Mouse (Mus musculus) heart, embryonic 16.5 days (tissue): ENCODE measurements around the gene Mknk1. TPM values are rescaled to one million over a fixed set of nuclear protein-coding genes. Genes with fewer than 3 reads are reported as not detected.

Experiments used
- ATAC-seq: fragments of 200-750 bp; cut with Nextera tagmentation; replicated peaks from 2 replicates; pipeline ENCODE4 v1.8.0; 2017; ENCODE audit warnings: moderate number of reproducible peaks; ENCODE audit not compliant: insufficient read depth, low FRiP score; ENCODE audit errors: extremely low read depth
- H3K27ac ChIP-seq: fragments of 300-500 bp; sonication (generic); 2 replicates; pipeline ENCODE4 v1.5.1; 2014; ENCODE audit warnings: mild to moderate bottlenecking, low read length, control low read depth, moderate library complexity
- H3K27me3 ChIP-seq: fragments of 300-500 bp; sonication (generic); 2 replicates; pipeline ENCODE4 v1.6.1; 2014; ENCODE audit warnings: low read length, mixed read lengths; ENCODE audit not compliant: control insufficient read depth, insufficient read depth
- H3K36me3 ChIP-seq: fragments of 300-500 bp; sonication (generic); 2 replicates; pipeline ENCODE4 v1.6.1; 2014; ENCODE audit not compliant: control insufficient read depth, insufficient read depth
- H3K4me1 ChIP-seq: fragments of 300-500 bp; sonication (generic); 2 replicates; pipeline ENCODE4 v1.6.1; 2014; ENCODE audit warnings: low read length, mixed read lengths; ENCODE audit not compliant: control insufficient read depth, insufficient read depth
- H3K4me2 ChIP-seq: fragments of 300-500 bp; sonication (generic); 2 replicates; pipeline ENCODE4 v1.6.1; 2014; ENCODE audit warnings: low read depth, mild to moderate bottlenecking, control low read depth, low read length
- H3K4me3 ChIP-seq: fragments of 300-500 bp; sonication (generic); 2 replicates; pipeline ENCODE4 v1.5.1; 2014; ENCODE audit warnings: mild to moderate bottlenecking, control low read depth, low read length
- H3K9ac ChIP-seq: fragments of 300-500 bp; sonication (generic); 2 replicates; pipeline ENCODE4 v1.6.1; 2014; ENCODE audit warnings: low read length, control low read depth
- H3K9me3 ChIP-seq: fragments of 300-500 bp; sonication (generic); replicated peaks from 2 replicates; pipeline ENCODE4 v1.6.1; 2016; ENCODE audit warnings: low read length; ENCODE audit not compliant: control insufficient read depth
- WGBS: fragments of 180-500 bp; shearing (Covaris S2); extraction: QIAGEN DNeasy Blood & Tissue Kit; methylation state at CpG from one replicate; pipeline ENCODE4 v1.1.7; 2014; 5-methylcytosine and 5-hydroxymethylcytosine counted together
- polyA plus RNA-seq: library from polyadenylated mRNA; unstranded; fragments of >200 nt; fragmentation: Nextera tagmentation; extraction: Ambion mirVana; gene quantifications from 2 replicates; pipeline ENCODE4 v1.2.1, GENCODE M21; 2015

Mknk1 gene
- polyA plus RNA-seq, 1 experiment from 2014 or later: 24.7 TPM

DNA sequence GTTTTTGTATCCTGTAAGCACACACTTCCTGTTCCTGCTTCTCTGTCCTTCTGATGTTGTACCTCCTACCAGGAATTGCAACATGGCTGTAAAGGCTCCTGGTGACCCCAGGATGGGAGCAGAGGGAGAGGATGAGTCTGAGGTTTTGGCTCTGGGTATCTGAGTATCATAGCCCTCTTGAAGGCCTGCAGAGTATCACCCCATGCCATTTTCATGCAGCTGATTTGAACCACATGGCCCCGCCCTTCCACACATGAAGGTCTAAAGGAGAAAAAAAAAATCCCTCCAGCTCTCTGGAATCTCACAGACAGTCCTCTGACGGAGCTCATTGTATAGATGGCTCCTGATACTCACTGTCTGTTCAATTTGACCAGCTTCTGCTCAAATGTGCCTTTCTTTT, 11.1 kb downstream of the Mknk1 start:
- Histone ChIP-seq H3K36me3 (0 out of 2 replicates have a peak, but pooled peaks cover 2% of the 10 kb centered on the region), H3K27me3 (no peaks in the 10 kb centered on the region), H3K27ac (no peak overlapping the region), H3K4me1 (peaks cover 14% of the 10 kb centered on the region), H3K9ac (no peak overlapping the region), H3K4me3 (no peak overlapping the region), H3K4me2 (no peak overlapping the region), H3K9me3 (no peaks in the 10 kb centered on the region)
- ATAC-seq: no peak
- 74% methylated on average over 2 of the region's 2 CpGs for WGBS

DNA sequence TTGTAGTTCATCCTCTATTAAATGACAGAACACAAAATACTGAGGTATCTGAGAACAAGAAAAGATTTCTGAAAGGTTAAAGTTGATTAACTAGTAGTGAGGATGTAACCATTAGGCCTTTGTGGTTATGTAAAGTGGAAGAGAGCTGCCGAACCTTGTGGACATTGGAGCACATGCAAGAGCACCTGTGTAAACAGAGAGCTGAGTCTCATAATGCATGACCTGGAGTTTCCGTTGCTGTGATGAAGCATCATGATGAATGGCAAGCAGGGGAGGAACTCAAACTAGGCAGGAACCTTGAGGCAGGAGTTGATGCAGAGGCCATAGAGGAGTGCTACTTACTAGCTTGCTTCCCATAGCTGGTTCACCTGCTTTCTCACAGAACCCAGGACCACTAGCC, 11.6 kb downstream of the Mknk1 start:
- no peak for ATAC-seq
- WGBS: 75% methylated on average over 2 of the region's 2 CpGs
- no peak overlapping the region for H3K4me2 ChIP-seq

DNA sequence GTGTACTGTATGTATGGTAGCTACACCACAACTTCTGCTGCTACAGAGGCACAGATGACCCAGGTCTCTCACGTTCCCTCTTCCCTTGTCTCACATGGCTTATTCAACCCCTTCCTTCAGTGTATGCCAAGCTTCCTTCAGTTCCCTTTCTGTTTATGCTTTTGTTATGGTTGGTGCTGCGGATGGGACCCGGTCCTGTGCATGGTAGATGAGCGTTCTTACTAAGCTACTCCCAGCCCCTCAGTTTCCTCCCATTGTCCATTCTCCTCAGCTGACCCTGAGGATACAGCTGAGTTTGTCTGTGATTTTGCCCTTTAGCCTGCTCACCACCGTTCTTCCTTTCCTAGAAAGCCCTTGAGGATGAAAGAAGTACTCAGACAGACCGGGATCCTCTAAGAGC, 12.6 kb downstream of the Mknk1 start:
- Histone ChIP-seq H3K4me3 (no peak overlapping the region), H3K27me3 (no peaks in the 10 kb centered on the region), H3K27ac (no peak overlapping the region), H3K9ac (no peak overlapping the region), H3K36me3 (0 out of 2 replicates have a peak, but pooled peaks cover 2% of the 10 kb centered on the region), H3K9me3 (no peaks in the 10 kb centered on the region), H3K4me1 (peaks cover 16% of the 10 kb centered on the region), H3K4me2 (no peak overlapping the region)
- 69% methylated on average over 6 of the region's 6 CpGs for WGBS
- no peak for ATAC-seq

More for the DNA sequence above, 11.6 kb downstream of the Mknk1 start:
- Histone ChIP-seq H3K9ac (no peak overlapping the region), H3K27me3 (no peaks in the 10 kb centered on the region), H3K4me1 (peaks cover 14% of the 10 kb centered on the region), H3K36me3 (0 out of 2 replicates have a peak, but pooled peaks cover 2% of the 10 kb centered on the region), H3K27ac (no peak overlapping the region), H3K4me3 (no peak overlapping the region), H3K9me3 (no peaks in the 10 kb centered on the region)

DNA sequence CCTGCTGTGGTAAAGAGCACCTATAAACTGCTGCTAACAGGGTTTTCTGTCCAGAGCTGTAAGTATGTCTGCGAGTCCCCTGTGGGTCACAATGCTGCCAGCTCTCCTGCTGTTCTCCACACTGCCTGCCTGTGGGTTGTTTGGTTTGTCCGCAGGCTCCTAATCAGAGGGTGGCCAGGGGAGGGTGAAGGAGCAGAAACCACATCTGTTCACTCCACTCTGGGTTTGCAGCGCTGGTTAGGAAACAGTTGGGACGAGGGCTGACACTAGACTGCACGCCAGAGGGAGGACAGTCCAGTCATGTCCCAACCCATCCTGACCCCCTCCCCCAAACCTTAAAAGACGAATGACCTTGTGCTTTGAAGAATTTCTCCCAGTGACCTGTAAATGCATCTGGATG, 16.1 kb downstream of the Mknk1 start:
- Histone ChIP-seq H3K9me3 (no peaks in the 10 kb centered on the region), H3K27ac (no peak overlapping the region), H3K9ac (no peak overlapping the region), H3K4me2 (no peak overlapping the region), H3K4me1 (peaks cover 2% of the 10 kb centered on the region; the same call in 1 of the 2 replicates), H3K4me3 (no peak overlapping the region), H3K36me3 (peaks cover 8% of the 10 kb centered on the region; the same call in 1 of the 2 replicates), H3K27me3 (no peaks in the 10 kb centered on the region)
- ATAC-seq: no peak
- WGBS: 58% methylated on average over 6 of the region's 6 CpGs

DNA sequence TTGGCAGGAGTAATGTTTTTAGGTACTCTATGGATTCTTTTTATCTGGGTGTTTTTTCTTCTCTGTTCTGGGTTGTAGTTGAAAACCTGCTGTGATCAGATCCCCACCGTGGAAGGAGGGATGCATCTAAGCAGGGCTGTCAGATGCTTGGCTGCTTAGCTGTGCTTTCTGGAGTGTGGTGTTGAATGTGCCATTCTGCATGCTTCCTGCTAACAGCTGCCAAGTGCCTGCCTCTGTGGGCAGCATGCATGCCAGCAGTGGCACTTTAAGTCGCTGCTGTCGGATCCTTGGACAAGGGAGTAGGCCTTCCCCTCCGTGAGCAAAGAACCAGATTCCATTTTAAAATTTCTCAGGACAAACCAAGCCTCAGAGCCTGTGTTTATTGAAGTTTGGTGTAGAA, 16.6 kb downstream of the Mknk1 start:
- no peak overlapping the region for H3K27ac ChIP-seq
- H3K4me1 ChIP-seq: peaks cover 2% of the 10 kb centered on the region; the same call in 1 of the 2 replicates
- no peaks in the 10 kb centered on the region for H3K27me3 ChIP-seq
- peaks cover 13% of the 10 kb centered on the region for H3K36me3 ChIP-seq
- no peak overlapping the region for H3K4me3 ChIP-seq
- no peaks in the 10 kb centered on the region for H3K9me3 ChIP-seq
- no peak overlapping the region for H3K9ac ChIP-seq
- WGBS: 58% methylated on average over 4 of the region's 4 CpGs
- H3K4me2 ChIP-seq: no peak overlapping the region
- ATAC-seq: no peak

DNA sequence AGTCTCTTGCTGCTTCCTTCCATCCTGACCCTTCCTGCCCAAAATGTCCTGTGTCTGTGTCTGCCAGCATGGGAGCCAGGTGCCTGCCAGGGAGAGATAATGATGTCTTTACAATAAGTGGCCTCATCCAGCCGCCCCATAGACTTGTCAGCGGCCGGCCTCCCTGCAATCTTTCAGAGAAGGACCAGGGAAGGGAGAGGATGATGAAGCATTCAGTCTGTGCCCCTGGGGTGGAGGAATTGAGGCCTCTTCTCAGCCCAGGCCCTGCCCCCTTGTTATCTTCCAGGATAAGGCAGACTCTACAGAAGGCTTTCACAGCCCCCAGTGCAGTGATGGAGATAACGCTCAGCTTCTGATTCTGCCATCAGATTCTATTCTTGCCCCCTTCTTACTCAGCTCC, 17.3 kb downstream of the Mknk1 start:
- Histone ChIP-seq H3K27ac (no peak overlapping the region), H3K9me3 (no peaks in the 10 kb centered on the region), H3K36me3 (peaks cover 17% of the 10 kb centered on the region), H3K27me3 (no peaks in the 10 kb centered on the region), H3K4me1 (peaks cover 2% of the 10 kb centered on the region; the same call in 1 of the 2 replicates), H3K4me2 (no peak overlapping the region), H3K9ac (no peak overlapping the region), H3K4me3 (no peak overlapping the region)
- WGBS: 54% methylated on average over 4 of the region's 4 CpGs
- ATAC-seq: no peak

DNA sequence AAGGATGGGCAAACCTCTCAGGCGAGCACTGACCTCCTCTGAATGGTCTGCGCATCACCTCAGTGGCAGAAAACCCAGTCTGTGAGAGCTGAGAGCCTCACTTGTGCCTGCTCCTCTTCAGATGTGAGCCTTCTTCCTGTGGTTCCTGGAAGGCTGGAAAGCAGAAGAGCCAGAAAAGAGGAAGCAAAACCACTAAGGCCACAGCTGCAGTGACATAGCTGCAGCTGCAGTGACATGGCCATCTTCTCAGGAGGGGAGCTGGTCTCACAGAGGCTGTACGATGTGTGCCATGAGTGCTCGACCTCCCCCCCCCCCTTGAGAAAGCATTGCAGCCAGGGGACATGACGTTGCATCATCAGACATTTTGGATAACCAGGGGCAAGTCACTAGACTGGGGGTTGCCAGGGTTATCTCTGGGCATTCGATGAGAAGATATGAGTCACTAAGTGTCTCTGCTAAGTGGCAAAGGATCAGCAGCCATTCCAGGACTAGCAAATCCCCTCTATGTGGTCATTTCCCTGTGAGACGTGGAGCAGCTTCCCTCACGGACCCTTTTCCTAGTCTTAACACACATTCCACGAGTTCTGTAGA, 18.4 kb downstream of the Mknk1 start:
- Histone ChIP-seq H3K4me1 (peaks cover 2% of the 10 kb centered on the region; the same call in 1 of the 2 replicates), H3K27ac (no peak overlapping the region), H3K4me3 (no peak overlapping the region), H3K9ac (no peak overlapping the region), H3K27me3 (no peaks in the 10 kb centered on the region), H3K9me3 (no peaks in the 10 kb centered on the region), H3K4me2 (no peak overlapping the region), H3K36me3 (peaks cover 19% of the 10 kb centered on the region)
- 71% methylated on average over 9 of the region's 9 CpGs for WGBS
- ATAC-seq: no peak

DNA sequence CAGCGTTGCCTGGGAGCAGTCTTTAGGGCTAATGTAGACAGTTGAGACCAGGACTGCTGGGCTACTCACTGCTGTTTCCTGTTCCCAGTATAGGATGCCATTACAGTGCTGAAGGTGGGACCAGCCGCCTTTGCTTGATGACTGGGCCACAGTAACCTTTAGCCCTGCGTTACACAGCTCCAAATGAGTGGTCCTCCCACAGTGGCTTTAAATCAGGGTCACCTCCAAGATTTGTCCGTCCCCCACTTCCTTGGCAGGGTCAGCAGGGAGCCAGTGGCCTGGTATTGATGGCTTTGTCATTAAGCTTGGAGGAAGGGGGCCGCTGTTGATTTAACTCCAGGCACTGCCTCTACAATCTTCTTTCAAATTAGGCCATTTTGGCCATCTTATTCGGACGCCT, 24.4 kb downstream of the Mknk1 start:
- WGBS: 82% methylated on average over 7 of the region's 7 CpGs
- ATAC-seq: no peak
- H3K36me3 ChIP-seq: peaks cover 22% of the 10 kb centered on the region

DNA sequence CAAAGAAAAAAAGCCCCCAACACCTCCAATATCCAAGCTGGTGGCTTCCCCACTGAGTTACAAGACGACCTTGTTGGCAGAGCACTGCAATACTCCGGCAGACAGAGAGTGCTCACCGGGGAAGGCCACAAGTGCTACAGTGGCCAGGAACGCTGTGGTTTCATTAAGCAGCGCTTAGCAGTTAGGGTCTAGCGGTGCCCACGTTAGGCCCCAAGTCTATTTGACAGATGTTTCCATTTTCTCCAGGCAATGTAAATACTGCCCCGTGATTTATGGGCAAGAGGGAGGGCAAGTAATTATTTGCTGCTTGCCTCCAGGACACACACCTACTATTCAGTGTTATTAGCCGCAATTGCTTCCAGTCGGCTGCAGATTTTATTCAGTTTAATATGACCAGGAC, 24.9 kb downstream of the Mknk1 start:
- H3K27ac ChIP-seq: no peak overlapping the region
- no peak overlapping the region for H3K9ac ChIP-seq
- peaks cover 22% of the 10 kb centered on the region for H3K36me3 ChIP-seq
- ATAC-seq: no peak
- no peak overlapping the region for H3K4me3 ChIP-seq
- no peaks in the 10 kb centered on the region for H3K9me3 ChIP-seq
- H3K27me3 ChIP-seq: no peaks in the 10 kb centered on the region
- H3K4me1 ChIP-seq: no peaks in the 10 kb centered on the region
- H3K4me2 ChIP-seq: no peak overlapping the region
- WGBS: 65% methylated on average over 10 of the region's 10 CpGs

More for the DNA sequence above, 24.4 kb downstream of the Mknk1 start:
- Histone ChIP-seq H3K4me3 (no peak overlapping the region), H3K4me1 (no peaks in the 10 kb centered on the region), H3K27ac (no peak overlapping the region), H3K27me3 (no peaks in the 10 kb centered on the region), H3K9me3 (no peaks in the 10 kb centered on the region), H3K4me2 (no peak overlapping the region), H3K9ac (no peak overlapping the region)
